Mouse (Mus musculus): Measurements from ENCODE around the gene Hrh2.

Hrh2 gene

DNA sequence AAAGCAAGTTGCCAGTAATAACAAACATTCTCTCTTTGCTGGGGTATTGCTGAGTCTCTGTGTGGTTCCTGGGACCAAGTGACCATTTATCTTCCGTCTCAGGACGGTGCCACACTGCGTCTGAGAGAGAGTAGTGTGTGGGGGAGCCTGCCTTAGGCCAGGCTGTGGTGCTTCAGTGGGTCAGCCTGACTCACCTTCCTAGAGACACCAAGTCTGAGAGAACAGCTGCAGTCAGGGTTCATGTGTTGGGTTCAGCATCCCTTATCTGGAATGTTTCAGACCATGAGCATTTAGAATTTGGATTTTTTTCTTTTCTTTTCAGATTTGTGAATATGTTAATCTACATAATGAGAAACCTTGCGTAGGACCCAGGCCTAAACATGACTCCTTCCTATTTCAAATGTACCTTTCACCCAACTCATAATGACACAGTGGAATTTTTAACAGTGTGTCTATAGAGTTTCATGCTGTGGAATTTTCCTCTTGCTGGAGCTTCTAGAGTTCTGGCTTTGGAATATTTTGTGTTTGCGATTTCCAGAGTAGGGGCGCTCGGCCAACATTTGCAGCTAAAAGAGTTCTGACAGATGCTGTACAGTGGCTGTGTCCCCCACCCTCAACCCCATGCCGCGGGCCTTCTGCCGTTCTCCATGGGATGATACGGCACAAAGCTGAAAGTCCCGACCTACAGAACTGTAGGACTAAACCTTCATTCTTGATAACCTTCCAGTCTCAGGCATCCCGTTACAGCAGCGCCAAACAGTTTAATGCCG, 71.0 kb downstream of the Hrh2 start:
- peak; percentile 29; the same call in 1 of the 2 replicates for ATAC-seq (ENCODE audit: low TSS enrichment)

DNA sequence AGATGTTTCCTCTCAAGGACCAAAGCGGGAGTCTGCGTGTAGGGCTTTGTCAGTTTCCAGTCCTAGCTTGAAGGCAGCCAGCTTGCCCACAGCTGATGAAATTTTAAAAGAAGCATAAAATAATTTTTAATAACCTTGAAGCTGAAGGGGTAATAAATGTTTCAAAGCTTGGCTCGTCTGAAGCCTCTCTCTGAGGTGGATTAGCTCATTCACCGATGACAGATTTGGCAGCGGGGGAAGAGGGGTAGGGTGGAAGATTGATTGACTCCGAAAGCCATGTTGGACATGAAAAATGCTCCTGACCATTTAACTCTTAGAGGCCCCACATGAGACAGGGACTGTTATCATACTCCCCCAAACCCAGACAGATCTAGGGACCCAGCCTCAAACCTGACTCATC, 71.7 kb downstream of the Hrh2 start:
- ATAC-seq (ENCODE audit: low TSS enrichment): no peak

DNA sequence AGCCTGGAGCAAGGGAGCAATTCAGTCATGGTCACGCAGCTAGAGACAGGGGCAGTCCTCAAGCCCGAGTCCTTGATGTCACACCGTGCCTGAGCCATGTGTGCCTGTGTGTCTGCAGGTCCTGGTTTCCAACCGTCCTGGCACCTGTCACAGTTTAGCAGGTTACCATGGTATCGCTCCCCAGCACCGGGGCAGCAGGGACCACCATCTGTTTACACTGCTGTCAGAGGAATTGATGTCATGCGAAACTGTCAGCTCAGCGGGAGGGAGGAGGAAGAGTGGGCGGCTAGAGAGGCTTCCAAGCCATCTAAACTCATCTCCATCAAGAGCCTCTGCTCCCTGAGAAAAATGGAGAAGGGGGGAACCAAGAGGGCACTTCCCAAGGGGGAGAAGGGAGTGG, 74.5 kb downstream of the Hrh2 start:
- ATAC-seq (ENCODE audit: low TSS enrichment): no peak; the same call in 1 of the 2 replicates

GRCm38 (mm10) chr13:54269087-54269486, 77.2 kb downstream of the Hrh2 start:
- ATAC-seq (ENCODE audit: low TSS enrichment): no peak

- peak; percentile 92 for ATAC-seq (ENCODE audit: low TSS enrichment)
Observed at GRCm38 (mm10) chr13:54269628-54270027, 77.7 kb downstream of the Hrh2 start.

DNA sequence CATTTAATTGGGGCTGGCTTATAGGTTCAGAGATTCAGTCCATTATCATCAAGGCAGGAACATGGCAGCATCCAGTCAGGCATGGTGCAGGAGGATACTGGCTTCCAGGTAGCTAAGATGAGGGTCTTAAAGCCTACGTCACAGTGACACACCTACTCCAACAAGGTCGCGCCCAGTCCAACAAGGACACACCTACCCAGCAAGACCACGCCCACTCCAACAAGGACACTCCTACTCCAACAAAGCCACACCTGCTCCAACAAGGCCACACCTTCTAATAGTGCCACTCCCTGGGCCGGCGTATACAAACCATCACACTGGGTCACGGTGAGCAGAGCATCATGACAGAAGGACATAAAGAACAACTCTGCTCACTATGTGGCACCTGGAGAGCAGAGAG, 80.1 kb downstream of the Hrh2 start:
- no peak for ATAC-seq (ENCODE audit: low TSS enrichment)

DNA sequence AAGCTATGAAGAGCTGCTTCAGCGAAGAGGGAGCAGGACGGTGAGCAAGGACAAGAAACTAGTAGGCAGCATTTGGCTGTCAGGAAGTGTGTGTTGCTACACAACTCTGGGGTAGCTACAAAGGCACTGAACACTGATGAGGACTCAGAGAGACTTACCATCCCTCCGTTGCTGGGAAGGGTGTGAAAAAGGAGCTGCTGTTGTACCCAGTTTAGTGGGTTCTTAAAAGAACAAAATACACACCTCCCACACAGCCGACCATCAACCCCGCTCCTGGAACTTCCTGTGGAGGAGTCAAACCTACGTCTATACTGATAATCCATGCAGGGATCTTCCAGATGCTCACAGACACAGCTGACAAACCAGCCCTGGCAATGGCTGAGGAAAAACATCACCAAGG, 85.5 kb downstream of the Hrh2 start:
- ATAC-seq (ENCODE audit: low TSS enrichment): peak; percentile 78

DNA sequence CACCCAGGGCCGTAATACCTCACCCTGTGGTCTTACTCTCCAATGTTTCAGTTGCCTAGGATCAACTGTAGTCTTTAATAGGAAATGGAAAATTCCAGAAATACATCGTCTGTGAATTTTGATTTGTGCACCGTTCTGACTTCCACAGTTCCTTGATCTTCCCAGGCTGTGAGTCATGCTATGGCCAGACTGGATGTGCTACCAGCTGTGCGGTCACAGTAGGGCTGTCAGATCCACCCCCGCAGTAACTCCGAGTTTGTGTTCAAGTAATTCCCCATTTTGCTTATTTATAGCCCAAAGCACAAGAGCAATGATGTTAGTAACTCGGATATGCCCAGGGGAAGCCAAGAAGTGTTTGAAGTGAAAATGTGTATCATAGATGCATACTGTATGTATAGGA, 88.4 kb downstream of the Hrh2 start:
- ATAC-seq (ENCODE audit: low TSS enrichment): 0 out of 2 replicates have a peak, but pooled peaks have one; percentile 10

DNA sequence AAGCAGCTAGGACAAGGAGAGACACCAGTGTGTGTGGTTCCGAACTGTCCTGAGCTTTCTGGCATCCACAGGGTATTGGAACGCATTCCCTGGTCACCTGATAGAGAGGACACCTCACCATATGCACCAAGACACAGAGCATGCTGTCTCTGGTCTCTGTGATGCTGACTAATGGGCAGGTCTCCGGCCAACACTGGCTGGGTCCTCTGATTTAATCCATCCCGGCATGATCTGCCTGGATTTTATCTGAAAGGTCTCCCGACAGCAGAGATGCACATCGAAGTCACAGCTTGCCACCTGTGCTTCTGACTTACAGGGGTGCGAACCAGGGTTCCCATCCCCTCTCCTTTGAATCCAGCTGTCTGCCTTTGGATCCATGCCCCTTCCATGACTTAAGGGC, 89.2 kb downstream of the Hrh2 start:
- ATAC-seq (ENCODE audit: low TSS enrichment): no peak

GRCm38 (mm10) chr13:54281623-54282022, 89.7 kb downstream of the Hrh2 start:
- ATAC-seq (ENCODE audit: low TSS enrichment): no peak

- peak; percentile 29 for ATAC-seq (ENCODE audit: low TSS enrichment)
Observed at GRCm38 (mm10) chr13:54282149-54282860, 90.4 kb downstream of the Hrh2 start.

GRCm38 (mm10) chr13:54282861-54283206, 90.9 kb downstream of the Hrh2 start:
- ATAC-seq (ENCODE audit: low TSS enrichment): no peak
